Mouse (Mus musculus) liver, embryonic 12.5 days (tissue): Measurements from ENCODE around the gene Cpeb3. TPM values are rescaled to one million over a fixed set of nuclear protein-coding genes. Genes with fewer than 3 reads are reported as not detected.
A peak's percentile ranks its signal among the peaks of the same experiment; 100 is the strongest.

Source experiments
- ATAC-seq: fragments of 200-750 bp; cut with Nextera tagmentation; 2 replicates; pipeline ENCODE4 v1.8.0; 2017; ENCODE audit warnings: moderate number of reproducible peaks, mild to moderate bottlenecking, moderate library complexity
- H3K27ac ChIP-seq: fragments of 300-500 bp; sonication (generic); 2 replicates; pipeline ENCODE4 v1.5.1; 2016; ENCODE audit warnings: mild to moderate bottlenecking
- H3K27me3 ChIP-seq: fragments of 300-500 bp; sonication (generic); replicated peaks from 2 replicates; pipeline ENCODE4 v1.6.1; 2016; ENCODE audit warnings: mild to moderate bottlenecking, moderate library complexity
- H3K36me3 ChIP-seq: fragments of 300-500 bp; sonication (generic); 2 replicates; pipeline ENCODE4 v1.6.1; 2016; ENCODE audit warnings: mild to moderate bottlenecking, moderate library complexity
- H3K4me1 ChIP-seq: fragments of 300-500 bp; sonication (generic); 2 replicates; pipeline ENCODE4 v1.6.1; 2016
- H3K4me2 ChIP-seq: fragments of 300-500 bp; sonication (generic); 2 replicates; pipeline ENCODE4 v1.6.1; 2016; ENCODE audit warnings: mild to moderate bottlenecking, moderate library complexity
- H3K4me3 ChIP-seq: fragments of 300-500 bp; sonication (generic); 2 replicates; pipeline ENCODE4 v1.5.1; 2016; ENCODE audit warnings: mild to moderate bottlenecking, moderate library complexity
- H3K9ac ChIP-seq: fragments of 300-500 bp; sonication (generic); 2 replicates; pipeline ENCODE4 v1.6.1; 2016; ENCODE audit warnings: mild to moderate bottlenecking, moderate library complexity
- H3K9me3 ChIP-seq: fragments of 300-500 bp; sonication (generic); replicated peaks from 2 replicates; pipeline ENCODE4 v1.6.1; 2016; ENCODE audit warnings: mild to moderate bottlenecking, moderate library complexity
- WGBS: fragments of 180-500 bp; shearing (Covaris S2); methylation state at CpG from one replicate; pipeline ENCODE4 v1.1.7; 2016; ENCODE audit not compliant: insufficient replicate concordance; 5-methylcytosine and 5-hydroxymethylcytosine counted together
- polyA plus RNA-seq: library from polyadenylated mRNA; unstranded; fragments of >200 nt; fragmentation: Nextera tagmentation; extraction: Ambion mirVana; gene quantifications from 2 replicates; pipeline ENCODE4 v1.2.1, GENCODE M21; 2016

Cpeb3 gene
- polyA plus RNA-seq, 1 experiment from 2014 or later = 3.2 TPM

DNA sequence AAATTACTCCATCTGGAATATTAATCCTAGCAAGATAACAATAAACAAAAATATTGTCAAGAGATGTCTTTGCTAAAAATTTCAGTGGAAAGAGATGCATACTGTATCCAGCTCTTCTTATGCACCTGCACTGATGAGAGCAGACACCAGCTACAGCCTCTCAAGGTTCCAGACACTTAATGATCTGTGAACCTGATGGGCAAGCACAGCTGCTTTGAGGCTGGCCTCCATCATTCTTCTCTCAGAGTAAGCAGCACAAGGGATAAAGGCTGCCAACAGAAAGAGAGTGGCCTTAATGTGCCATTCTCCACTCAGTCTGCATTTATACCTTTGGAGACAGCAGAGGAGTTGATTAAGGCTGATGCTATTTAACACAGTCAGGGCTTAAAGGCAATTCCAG, 167.5 kb downstream of the Cpeb3 start:
- no peak overlapping the region for H3K27ac ChIP-seq
- no peaks in the 10 kb centered on the region for H3K27me3 ChIP-seq
- H3K4me1 ChIP-seq = no peaks in the 10 kb centered on the region
- H3K4me2 ChIP-seq = no peak overlapping the region
- H3K9ac ChIP-seq = no peak overlapping the region
- no peak overlapping the region for H3K4me3 ChIP-seq
- H3K36me3 ChIP-seq = no peaks in the 10 kb centered on the region
- no peaks in the 10 kb centered on the region for H3K9me3 ChIP-seq
- ATAC-seq = no peak

DNA sequence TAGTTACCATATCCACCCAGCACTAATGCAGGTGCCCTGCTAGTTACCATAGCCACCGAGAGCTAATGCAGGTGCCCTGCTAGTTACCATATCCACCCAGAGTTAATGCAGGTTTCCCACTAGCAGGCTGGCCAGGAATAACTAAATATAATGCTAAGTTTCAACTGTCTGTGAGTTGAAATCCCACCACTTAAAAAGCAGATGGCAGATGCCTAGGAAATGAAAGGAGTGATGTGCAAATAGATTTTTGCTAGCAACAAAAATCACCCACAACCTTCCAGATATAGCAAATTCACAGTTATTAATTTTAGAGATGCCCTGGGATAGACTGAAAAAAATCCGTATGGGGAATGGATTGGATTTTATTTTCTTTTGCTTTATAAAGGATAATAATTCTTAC, 176.0 kb downstream of the Cpeb3 start:
- no peak overlapping the region for H3K27ac ChIP-seq
- no peaks in the 10 kb centered on the region for H3K9me3 ChIP-seq
- no peaks in the 10 kb centered on the region for H3K36me3 ChIP-seq
- H3K9ac ChIP-seq = no peak overlapping the region
- H3K4me1 ChIP-seq = no peaks in the 10 kb centered on the region
- 77% methylated on average over 2 of the region's 2 CpGs for WGBS
- ATAC-seq = no peak
- H3K4me2 ChIP-seq = no peak overlapping the region
- no peak overlapping the region for H3K4me3 ChIP-seq
- no peaks in the 10 kb centered on the region for H3K27me3 ChIP-seq

DNA sequence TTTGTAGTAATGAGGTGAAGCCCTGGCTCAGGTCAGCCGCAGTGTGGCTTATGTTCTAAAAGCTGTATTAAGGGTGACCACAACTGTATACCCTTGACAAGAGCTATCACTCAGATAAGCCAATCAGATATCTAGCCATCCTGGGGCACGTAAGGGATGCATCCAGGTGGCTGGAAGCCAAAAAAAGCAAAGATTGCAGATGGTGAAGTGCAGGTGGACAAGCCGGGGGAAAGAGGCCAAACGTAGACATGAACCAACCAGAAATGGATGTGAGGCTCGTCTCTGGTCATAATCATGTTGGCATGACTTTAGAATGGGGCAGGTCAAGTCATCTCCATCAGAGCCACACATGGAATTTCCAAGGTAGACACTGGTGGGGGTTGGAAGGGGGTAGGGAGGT, 177.0 kb downstream of the Cpeb3 start:
- ATAC-seq = no peak
- WGBS = 76% methylated on average over 5 of the region's 5 CpGs
- no peaks in the 10 kb centered on the region for H3K36me3 ChIP-seq

DNA sequence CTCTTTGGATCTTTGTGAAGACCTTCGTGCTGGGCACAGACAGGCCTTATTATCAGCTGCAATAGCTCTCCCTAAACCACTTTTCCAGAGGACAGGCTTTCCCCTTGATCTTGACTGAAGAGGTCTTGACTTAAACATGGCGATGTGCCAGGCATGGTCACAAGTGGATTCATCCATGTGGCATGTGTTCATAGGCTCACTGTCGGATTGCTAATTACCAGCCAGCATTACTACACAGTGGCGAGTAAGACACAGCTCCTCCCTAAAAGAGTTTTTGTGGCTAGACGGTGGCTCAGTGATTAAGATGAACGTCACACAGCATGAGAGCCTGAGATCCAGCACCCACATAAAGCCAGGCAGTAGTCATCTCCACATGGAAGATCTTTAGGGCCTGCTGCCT, 178.6 kb downstream of the Cpeb3 start:
- Histone ChIP-seq H3K4me1 (no peaks in the 10 kb centered on the region), H3K9me3 (no peaks in the 10 kb centered on the region), H3K27ac (no peak overlapping the region), H3K36me3 (no peaks in the 10 kb centered on the region), H3K9ac (no peak overlapping the region), H3K4me3 (no peak overlapping the region), H3K27me3 (no peaks in the 10 kb centered on the region), H3K4me2 (no peak overlapping the region)
- no peak for ATAC-seq
- 77% methylated on average over 6 of the region's 6 CpGs for WGBS

More for the DNA sequence above, 177.0 kb downstream of the Cpeb3 start:
- Histone ChIP-seq H3K27me3 (no peaks in the 10 kb centered on the region), H3K27ac (no peak overlapping the region), H3K4me1 (no peaks in the 10 kb centered on the region), H3K4me2 (no peak overlapping the region), H3K9ac (no peak overlapping the region), H3K4me3 (no peak overlapping the region), H3K9me3 (no peaks in the 10 kb centered on the region)

DNA sequence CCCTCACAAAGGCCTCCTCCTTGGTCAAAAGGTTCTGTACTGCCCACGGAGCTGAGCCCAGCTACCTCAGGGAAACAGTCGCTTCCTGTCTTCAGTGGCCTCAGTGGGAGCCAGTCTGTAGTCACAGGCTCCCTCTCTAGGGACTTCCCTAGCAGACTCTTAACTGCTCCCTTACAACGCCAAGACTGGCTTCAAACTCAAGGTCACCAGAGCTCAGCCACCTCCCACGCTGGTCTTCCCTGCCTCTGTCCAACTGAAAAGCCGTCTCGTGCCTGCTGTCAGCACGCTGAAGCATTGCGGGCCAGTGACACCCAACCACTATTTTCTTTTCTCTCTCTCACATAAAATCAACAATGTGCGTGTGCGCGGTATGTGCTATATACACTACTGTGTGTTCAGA, 182.0 kb downstream of the Cpeb3 start:
- no peak for ATAC-seq
- H3K27ac ChIP-seq = no peak overlapping the region

DNA sequence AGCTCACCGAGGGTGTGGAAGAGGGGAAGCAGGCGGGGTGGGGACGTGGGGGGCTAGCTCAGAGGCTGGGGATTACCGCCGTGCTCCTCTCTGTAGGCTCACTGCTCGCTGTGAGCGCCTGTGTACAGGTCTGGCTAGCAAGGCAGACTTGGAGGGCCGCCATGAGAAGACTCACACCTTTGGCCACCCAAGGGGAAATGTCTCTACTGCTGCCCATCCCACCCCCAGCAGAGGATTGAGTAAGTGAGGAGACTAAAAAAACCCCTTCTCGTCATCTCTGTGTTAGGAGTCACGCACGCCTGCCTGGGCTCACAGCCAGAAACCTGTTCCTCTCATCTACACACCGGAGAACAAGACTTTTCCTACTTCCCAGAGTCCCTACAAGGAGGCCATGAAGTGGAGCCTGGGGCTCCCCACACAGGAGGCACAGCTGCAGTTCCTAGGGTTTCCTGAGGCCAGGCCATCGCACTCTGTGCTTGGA, 182.5 kb downstream of the Cpeb3 start:
- ATAC-seq = no peak
- WGBS = 70% methylated on average over 13 of the region's 13 CpGs
- Histone ChIP-seq H3K4me2 (no peak overlapping the region), H3K9me3 (no peaks in the 10 kb centered on the region), H3K27me3 (no peaks in the 10 kb centered on the region), H3K9ac (no peak overlapping the region), H3K4me1 (peaks cover under 1% of the 10 kb centered on the region), H3K27ac (no peak overlapping the region), H3K4me3 (no peak overlapping the region), H3K36me3 (no peaks in the 10 kb centered on the region)

More for the DNA sequence above, 182.0 kb downstream of the Cpeb3 start:
- 71% methylated on average over 11 of the region's 11 CpGs for WGBS
- Histone ChIP-seq H3K27me3 (no peaks in the 10 kb centered on the region), H3K9ac (no peak overlapping the region), H3K36me3 (no peaks in the 10 kb centered on the region), H3K4me3 (no peak overlapping the region), H3K9me3 (no peaks in the 10 kb centered on the region), H3K4me2 (no peak overlapping the region), H3K4me1 (no peaks in the 10 kb centered on the region)

- WGBS = 88% methylated on average over 5 of the region's 5 CpGs
- H3K4me1 ChIP-seq = peaks cover 28% of the 10 kb centered on the region
- H3K9ac ChIP-seq = no peak overlapping the region
- no peak overlapping the region for H3K27ac ChIP-seq
- no peaks in the 10 kb centered on the region for H3K9me3 ChIP-seq
- no peak for ATAC-seq
- H3K4me2 ChIP-seq = no peak overlapping the region
- H3K4me3 ChIP-seq = no peak overlapping the region
- no peaks in the 10 kb centered on the region for H3K36me3 ChIP-seq
- no peaks in the 10 kb centered on the region for H3K27me3 ChIP-seq
Observed at GRCm38 (mm10) chr19:37022146-37022545, 186.3 kb downstream of the Cpeb3 start.

DNA sequence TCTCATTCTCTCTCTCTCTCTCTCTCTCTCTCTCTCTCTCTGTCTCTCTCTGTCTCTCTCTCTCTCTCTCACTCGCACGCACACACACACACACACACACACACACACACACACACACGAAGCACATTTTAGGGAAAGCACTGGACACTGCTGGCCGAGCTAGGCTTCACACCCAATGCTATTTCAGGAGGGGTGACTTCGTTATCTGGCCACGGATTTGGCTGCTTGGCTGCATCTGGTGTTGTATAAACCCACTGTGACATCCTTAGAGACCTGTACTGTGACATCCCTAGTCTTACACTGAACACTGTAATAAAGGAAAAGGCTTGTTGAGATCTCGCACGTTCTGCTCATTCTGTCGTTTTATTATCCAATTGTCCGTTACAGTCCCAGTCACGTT, 187.4 kb downstream of the Cpeb3 start:
- Histone ChIP-seq H3K36me3 (no peaks in the 10 kb centered on the region), H3K27ac (no peak overlapping the region), H3K9me3 (no peaks in the 10 kb centered on the region), H3K4me3 (no peak overlapping the region), H3K4me2 (no peak overlapping the region), H3K9ac (no peak overlapping the region), H3K27me3 (no peaks in the 10 kb centered on the region), H3K4me1 (peaks cover 28% of the 10 kb centered on the region)
- ATAC-seq = no peak
- 77% methylated on average over 11 of the region's 11 CpGs for WGBS

GRCm38 (mm10) chr19:37020531-37020930, 187.9 kb downstream of the Cpeb3 start:
- no peak overlapping the region for H3K9ac ChIP-seq
- H3K4me2 ChIP-seq = no peak overlapping the region
- 64% methylated on average over 5 of the region's 5 CpGs for WGBS
- H3K27ac ChIP-seq = no peak overlapping the region
- H3K4me1 ChIP-seq = peaks cover 28% of the 10 kb centered on the region
- H3K36me3 ChIP-seq = no peaks in the 10 kb centered on the region
- H3K9me3 ChIP-seq = no peaks in the 10 kb centered on the region
- no peak for ATAC-seq
- no peaks in the 10 kb centered on the region for H3K27me3 ChIP-seq
- H3K4me3 ChIP-seq = no peak overlapping the region

GRCm38 (mm10) chr19:37018931-37019330, 189.5 kb downstream of the Cpeb3 start:
- H3K9me3 ChIP-seq = no peaks in the 10 kb centered on the region
- H3K36me3 ChIP-seq = peaks cover 9% of the 10 kb centered on the region
- peak; percentile 25; the same call in 1 of the 2 replicates for ATAC-seq

DNA sequence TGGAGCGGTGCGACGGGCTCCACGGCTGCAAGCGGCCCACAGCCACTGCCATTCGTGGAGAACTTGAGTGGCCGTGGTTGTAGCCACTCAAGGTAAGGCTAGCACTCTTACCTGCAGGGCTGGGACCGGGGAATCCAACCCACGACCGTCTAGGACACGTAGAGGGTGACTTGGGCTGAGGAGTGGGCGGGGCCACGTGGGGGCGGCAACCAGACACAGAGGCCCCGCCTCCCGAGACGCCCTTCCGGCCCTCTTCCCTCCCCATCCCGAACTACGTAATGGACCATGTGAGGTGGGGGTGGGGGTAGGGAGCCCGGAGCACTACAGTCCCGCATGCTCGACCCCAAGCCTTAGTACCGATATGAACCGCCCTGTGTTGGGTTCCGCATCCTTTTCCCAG, 190.0 kb downstream of the Cpeb3 start:
- Histone ChIP-seq H3K9me3 (no peaks in the 10 kb centered on the region), H3K4me2 (peak overlapping the region; percentile 84), H3K36me3 (peaks cover 14% of the 10 kb centered on the region), H3K4me3 (peak overlapping the region; percentile 62), H3K9ac (peak overlapping the region; percentile 66), H3K4me1 (peaks cover 28% of the 10 kb centered on the region), H3K27ac (no peak overlapping the region), H3K27me3 (no peaks in the 10 kb centered on the region)
- peak; percentile 91 for ATAC-seq
- 4% methylated on average over 26 of the region's 26 CpGs for WGBS

More at GRCm38 (mm10) chr19:37018931-37019330, 189.5 kb downstream of the Cpeb3 start:
- Histone ChIP-seq H3K4me1 (peaks cover 28% of the 10 kb centered on the region), H3K27ac (no peak overlapping the region), H3K9ac (peak overlapping the region; percentile 66; the same call in 1 of the 2 replicates), H3K4me3 (peak overlapping the region; percentile 62), H3K27me3 (no peaks in the 10 kb centered on the region), H3K4me2 (peak overlapping the region; percentile 84)
- 59% methylated on average over 5 of the region's 5 CpGs for WGBS

DNA sequence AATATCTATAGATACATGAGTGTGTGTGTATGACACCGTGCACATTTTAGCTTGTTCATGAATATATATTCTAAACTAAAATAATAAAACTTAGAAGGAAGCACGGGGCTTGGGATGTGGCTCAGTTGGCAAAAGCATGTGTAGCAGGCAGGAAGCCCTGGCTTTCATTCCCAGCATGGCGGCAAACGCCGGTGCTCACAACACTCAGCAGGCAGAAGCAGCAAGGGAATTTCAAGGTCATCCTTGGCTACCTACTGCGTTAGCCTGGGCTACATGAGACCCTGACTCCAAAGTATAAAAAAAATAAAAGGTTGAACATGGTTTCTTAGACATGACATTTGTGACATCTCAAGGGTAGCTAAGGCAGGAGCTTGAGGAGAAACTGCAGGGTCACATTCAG, 191.5 kb downstream of the Cpeb3 start:
- no peaks in the 10 kb centered on the region for H3K9me3 ChIP-seq
- no peaks in the 10 kb centered on the region for H3K27me3 ChIP-seq
- no peak overlapping the region for H3K4me2 ChIP-seq
- no peak for ATAC-seq
- H3K4me1 ChIP-seq = peaks cover 28% of the 10 kb centered on the region
- no peak overlapping the region for H3K27ac ChIP-seq
- no peak overlapping the region for H3K9ac ChIP-seq
- no peak overlapping the region for H3K4me3 ChIP-seq
- peaks cover 29% of the 10 kb centered on the region for H3K36me3 ChIP-seq
- WGBS = 85% methylated on average over 6 of the region's 6 CpGs
